Mouse (Mus musculus) midbrain, embryonic 15.5 days (tissue): ENCODE measurements around the gene Nudt8. TPM values are rescaled to one million over a fixed set of nuclear protein-coding genes. Genes with fewer than 3 reads are reported as not detected.
A peak's percentile ranks its signal among the peaks of the same experiment; 100 is the strongest.
"Not testable (repeated sequence)": the region's sequence is repeated elsewhere in the genome, so short reads cannot be mapped to it uniquely, and the experiment has no call there.

Experiments used
- ATAC-seq: fragments of 200-750 bp; cut with Nextera tagmentation; replicated peaks from 2 replicates; pipeline ENCODE4 v1.8.0; 2017; ENCODE audit warnings: moderate TSS enrichment
- H3K27ac ChIP-seq: fragments of 300-500 bp; sonication (generic); 2 replicates; pipeline ENCODE4 v1.5.1; 2015; ENCODE audit warnings: mild to moderate bottlenecking, inconsistent platforms
- H3K27me3 ChIP-seq: fragments of 300-500 bp; sonication (generic); replicated peaks from 2 replicates; pipeline ENCODE4 v1.6.1; 2015; ENCODE audit warnings: inconsistent platforms
- H3K36me3 ChIP-seq: fragments of 300-500 bp; sonication (generic); replicated peaks from 2 replicates; pipeline ENCODE4 v1.6.1; 2015; ENCODE audit warnings: inconsistent platforms
- H3K4me1 ChIP-seq: fragments of 300-500 bp; sonication (generic); 2 replicates; pipeline ENCODE4 v1.6.1; 2015; ENCODE audit warnings: inconsistent platforms
- H3K4me2 ChIP-seq: fragments of 300-500 bp; sonication (generic); 2 replicates; pipeline ENCODE4 v1.6.1; 2015; ENCODE audit warnings: inconsistent platforms, mild to moderate bottlenecking, moderate library complexity
- H3K4me3 ChIP-seq: fragments of 300-500 bp; sonication (generic); 2 replicates; pipeline ENCODE4 v1.5.1; 2015; ENCODE audit warnings: mild to moderate bottlenecking, inconsistent platforms
- H3K9ac ChIP-seq: fragments of 300-500 bp; sonication (generic); 2 replicates; pipeline ENCODE4 v1.6.1; 2015; ENCODE audit warnings: mild to moderate bottlenecking, inconsistent platforms
- H3K9me3 ChIP-seq: fragments of 300-500 bp; sonication (generic); 2 replicates; pipeline ENCODE4 v1.6.1; 2016; ENCODE audit warnings: inconsistent platforms
- WGBS: fragments of 180-500 bp; shearing (Covaris S2); methylation state at CpG from one replicate; pipeline ENCODE4 v1.1.7; 2015; ENCODE audit warnings: mixed read lengths; 5-methylcytosine and 5-hydroxymethylcytosine counted together
- polyA plus RNA-seq: library from polyadenylated mRNA; unstranded; fragments of >200 nt; fragmentation: Nextera tagmentation; extraction: Ambion mirVana; gene quantifications from 2 replicates; pipeline ENCODE4 v1.2.1, GENCODE M21; 2015

Gene Nudt8
- polyA plus RNA-seq, 1 experiment from 2014 or later = 33.4 TPM

GRCm38 (mm10) chr19:4023185-4023584 is 22.8 kb downstream of the Nudt8 start:
- Histone ChIP-seq H3K4me2 (no peak overlapping the region), H3K9ac (no peak overlapping the region), H3K27me3 (0 out of 2 replicates have a peak, but pooled peaks cover 4% of the 10 kb centered on the region), H3K27ac (no peak overlapping the region), H3K9me3 (no peaks in the 10 kb centered on the region), H3K4me3 (no peak overlapping the region), H3K36me3 (no peaks in the 10 kb centered on the region), H3K4me1 (0 out of 2 replicates have a peak, but pooled peaks cover 5% of the 10 kb centered on the region)
- WGBS = 84% methylated on average over 7 of the region's 7 CpGs
- ATAC-seq = no peak

GRCm38 (mm10) chr19:4027576-4027975 is 27.2 kb downstream of the Nudt8 start:
- H3K36me3 ChIP-seq = no peaks in the 10 kb centered on the region
- H3K9me3 ChIP-seq = no peaks in the 10 kb centered on the region
- H3K4me3 ChIP-seq = no peak overlapping the region
- no peaks in the 10 kb centered on the region for H3K27me3 ChIP-seq
- H3K27ac ChIP-seq = no peak overlapping the region
- H3K9ac ChIP-seq = no peak overlapping the region
- no peaks in the 10 kb centered on the region for H3K4me1 ChIP-seq
- ATAC-seq = no peak
- no peak overlapping the region for H3K4me2 ChIP-seq

- Histone ChIP-seq H3K36me3 (0 out of 2 replicates have a peak, but pooled peaks cover 4% of the 10 kb centered on the region), H3K4me1 (peaks cover 13% of the 10 kb centered on the region), H3K4me2 (no peak overlapping the region), H3K27me3 (no peaks in the 10 kb centered on the region), H3K27ac (no peak overlapping the region), H3K4me3 (no peak overlapping the region), H3K9ac (no peak overlapping the region), H3K9me3 (no peaks in the 10 kb centered on the region)
- 54% methylated on average over 7 of the region's 7 CpGs for WGBS
- ATAC-seq = no peak
These were observed 32.3 kb downstream of the Nudt8 start for GRCm38 (mm10) chr19:4032668-4033067.

GRCm38 (mm10) chr19:4033298-4033697 is 32.9 kb downstream of the Nudt8 start:
- H3K4me1 ChIP-seq = peaks cover 17% of the 10 kb centered on the region
- ATAC-seq = no peak
- H3K27me3 ChIP-seq = no peaks in the 10 kb centered on the region
- H3K4me3 ChIP-seq = no peak overlapping the region
- H3K9ac ChIP-seq = no peak overlapping the region
- H3K4me2 ChIP-seq = no peak overlapping the region
- no peaks in the 10 kb centered on the region for H3K9me3 ChIP-seq
- H3K36me3 ChIP-seq = 0 out of 2 replicates have a peak, but pooled peaks cover 4% of the 10 kb centered on the region
- WGBS = 86% methylated on average over 3 of the region's 3 CpGs
- no peak overlapping the region for H3K27ac ChIP-seq

GRCm38 (mm10) chr19:4033742-4034141 is 33.4 kb downstream of the Nudt8 start:
- Histone ChIP-seq H3K4me1 (peaks cover 20% of the 10 kb centered on the region), H3K36me3 (0 out of 2 replicates have a peak, but pooled peaks cover 4% of the 10 kb centered on the region), H3K4me3 (no peak overlapping the region), H3K9ac (no peak overlapping the region), H3K4me2 (no peak overlapping the region), H3K27ac (no peak overlapping the region), H3K9me3 (no peaks in the 10 kb centered on the region), H3K27me3 (no peaks in the 10 kb centered on the region)
- WGBS = 49% methylated on average over 5 of the region's 5 CpGs
- no peak for ATAC-seq

- WGBS = 66% methylated on average over 12 of the region's 12 CpGs
- peak overlapping the region; percentile 5; the same call in 1 of the 2 replicates for H3K4me2 ChIP-seq
These were observed 36.1 kb downstream of the Nudt8 start for GRCm38 (mm10) chr19:4036327-4037045.

GRCm38 (mm10) chr19:4037154-4037787 is 36.9 kb downstream of the Nudt8 start:
- H3K36me3 ChIP-seq, H3K27me3 ChIP-seq, H3K9me3 ChIP-seq: not testable (repeated sequence)
- H3K4me3 ChIP-seq = peak overlapping the region; percentile 53
- 19% methylated on average over 8 of the region's 8 CpGs for WGBS
- H3K27ac ChIP-seq = peak overlapping the region; percentile 67
- H3K4me1 ChIP-seq = peaks cover 20% of the 10 kb centered on the region
- H3K9ac ChIP-seq = peak overlapping the region; percentile 60
- ATAC-seq = peak; percentile 53
- H3K4me2 ChIP-seq = peak overlapping the region; percentile 77

More at GRCm38 (mm10) chr19:4036327-4037045, 36.1 kb downstream of the Nudt8 start:
- ATAC-seq = no peak; the same call in 1 of the 2 replicates
- peaks cover 20% of the 10 kb centered on the region for H3K4me1 ChIP-seq
- no peak overlapping the region for H3K27ac ChIP-seq
- no peak overlapping the region for H3K9ac ChIP-seq
- no peaks in the 10 kb centered on the region for H3K9me3 ChIP-seq
- 0 out of 2 replicates have a peak, but pooled peaks cover 4% of the 10 kb centered on the region for H3K36me3 ChIP-seq
- H3K4me3 ChIP-seq = no peak overlapping the region
- H3K27me3 ChIP-seq = no peaks in the 10 kb centered on the region

- 0 out of 2 replicates have a peak, but pooled peaks cover 4% of the 10 kb centered on the region for H3K36me3 ChIP-seq
- peak within 1 kb of the TSS; percentile 77 for H3K4me2 ChIP-seq
- H3K27me3 ChIP-seq = no peaks in the 10 kb centered on the region
- under 1% methylated on average over 26 of the region's 26 CpGs for WGBS
- peaks cover 20% of the 10 kb centered on the region for H3K4me1 ChIP-seq
- peak within 1 kb of the TSS; percentile 60 for H3K9ac ChIP-seq
- peak; percentile 90 for ATAC-seq
- no peaks in the 10 kb centered on the region for H3K9me3 ChIP-seq
- peak within 1 kb of the TSS; percentile 53 for H3K4me3 ChIP-seq
- peak within 1 kb of the TSS; percentile 67 for H3K27ac ChIP-seq
These were observed 37.4 kb downstream of the Nudt8 start, which contains the start of gene Gstp1 for GRCm38 (mm10) chr19:4037788-4038232. TSS of gene Gstp1 (minus strand) at chr19:4037985.

- H3K4me1 ChIP-seq = peaks cover 21% of the 10 kb centered on the region
- not testable (repeated sequence) for ATAC-seq, H3K9ac ChIP-seq, H3K4me3 ChIP-seq, H3K27me3 ChIP-seq, H3K36me3 ChIP-seq, H3K9me3 ChIP-seq, H3K4me2 ChIP-seq, H3K27ac ChIP-seq
- WGBS = 92% methylated on average over 5 of the region's 5 CpGs
These were observed 40.6 kb downstream of the Nudt8 start for GRCm38 (mm10) chr19:4040941-4041340.

GRCm38 (mm10) chr19:4041500-4041899 is 41.1 kb downstream of the Nudt8 start:
- not testable (repeated sequence) for H3K4me3 ChIP-seq, ATAC-seq, H3K9ac ChIP-seq, H3K4me2 ChIP-seq, H3K27me3 ChIP-seq, H3K36me3 ChIP-seq, H3K9me3 ChIP-seq, H3K27ac ChIP-seq
- H3K4me1 ChIP-seq = peaks cover 16% of the 10 kb centered on the region
- WGBS = 90% methylated on average over 4 of the region's 4 CpGs

- ATAC-seq = no peak
- Histone ChIP-seq H3K9me3 (no peaks in the 10 kb centered on the region), H3K4me2 (no peak overlapping the region), H3K27ac (no peak overlapping the region), H3K4me1 (peaks cover 13% of the 10 kb centered on the region), H3K4me3 (no peak overlapping the region), H3K27me3 (no peaks in the 10 kb centered on the region), H3K36me3 (no peaks in the 10 kb centered on the region), H3K9ac (no peak overlapping the region)
- WGBS = 80% methylated on average over 14 of the region's 14 CpGs
These were observed 41.7 kb downstream of the Nudt8 start for GRCm38 (mm10) chr19:4042124-4042523.

- H3K4me1 ChIP-seq, H3K9me3 ChIP-seq, H3K4me2 ChIP-seq, H3K36me3 ChIP-seq, H3K27ac ChIP-seq, H3K9ac ChIP-seq, ATAC-seq, H3K27me3 ChIP-seq, H3K4me3 ChIP-seq: not testable (repeated sequence)
- WGBS = 87% methylated on average over 5 of the region's 5 CpGs
These were observed 43.7 kb downstream of the Nudt8 start for GRCm38 (mm10) chr19:4044109-4044508.
